Mouse (Mus musculus) embryonic fibroblast, embryonic 13.5 days (primary cell): ENCODE measurements at regions not wholly inside any gene's neighbourhood (a gene's known extent, or its start where the extent isn't known, plus 50 kb on each side); places are given as distances from the start of the nearest gene placed in this dataset.

Experiments
- CTCF ChIP-seq: IDR thresholded peaks from 2 replicates; pipeline ENCODE4 v1.5.1; 2011; ENCODE audit warnings: mild to moderate bottlenecking, control low read depth, low read length, moderate library complexity, borderline replicate concordance; ENCODE audit not compliant: insufficient read depth
- POLR2A ChIP-seq: IDR thresholded peaks from 2 replicates; pipeline ENCODE4 v1.6.1; 2011; ENCODE audit warnings: low read depth, mild to moderate bottlenecking, control low read depth, low read length, moderate library complexity

- TF ChIP-seq POLR2A (no peak), CTCF (no peak)
Observed at GRCm38 (mm10) chr16:66004689-66005088, 189.6 kb downstream of the Vgll3 start.
